Mouse (Mus musculus) spleen, postnatal 36 days (tissue): ENCODE measurements at regions not wholly inside any gene's neighbourhood (a gene's known extent, or its start where the extent isn't known, plus 50 kb on each side); places are given as distances from the start of the nearest gene placed in this dataset.
A peak's percentile ranks its signal among the peaks of the same experiment; 100 is the strongest.
"Not testable (repeated sequence)": the region's sequence is repeated elsewhere in the genome, so short reads cannot be mapped to it uniquely, and the experiment has no call there.

ENCODE experiments used
- DNase-seq, 2 experiments: peaks; one replicate each; pipeline ENCODE4 v3.0.0; 2022; ENCODE audit warnings: low spot score in 2 of 2, mixed read lengths in 1 of 2

GRCm38 (mm10) chr11:23079936-23080794, 72.8 kb downstream of the Fam161a start:
- DNase-seq = no peak

GRCm38 (mm10) chr11:23081616-23082015, 74.3 kb downstream of the Fam161a start:
- no peak for DNase-seq

GRCm38 (mm10) chr11:23083811-23084210, 76.5 kb downstream of the Fam161a start:
- DNase-seq = not testable (repeated sequence)

- DNase-seq = no peak
These were observed 88.0 kb downstream of the Fam161a start for GRCm38 (mm10) chr11:23095287-23095686.

GRCm38 (mm10) chr11:23095723-23096122, 88.4 kb downstream of the Fam161a start:
- not testable (repeated sequence) for DNase-seq

- DNase-seq = no peak
These were observed 89.3 kb downstream of the Fam161a start for GRCm38 (mm10) chr11:23096451-23097222.

GRCm38 (mm10) chr11:23097223-23097490, 89.8 kb downstream of the Fam161a start:
- DNase-seq = no peak

- no peak for DNase-seq
These were observed 107.3 kb downstream of the Fam161a start for GRCm38 (mm10) chr11:23114636-23115035.

- no peak for DNase-seq
These were observed 113.3 kb downstream of the Fam161a start for GRCm38 (mm10) chr11:23120533-23121210.

GRCm38 (mm10) chr11:23124198-23124951, 117.0 kb downstream of the Fam161a start:
- DNase-seq = peak in 1 of 2 experiments; percentile 11

GRCm38 (mm10) chr11:23131122-23131521, 123.8 kb downstream of the Fam161a start:
- DNase-seq = no peak

GRCm38 (mm10) chr11:23131632-23132031, 124.2 kb upstream of the Xpo1 start:
- no peak for DNase-seq

- no peak for DNase-seq
These were observed 115.3 kb upstream of the Xpo1 start for GRCm38 (mm10) chr11:23140429-23141099.

- DNase-seq = no peak
These were observed 114.6 kb upstream of the Xpo1 start for GRCm38 (mm10) chr11:23141100-23141837.

GRCm38 (mm10) chr11:23148048-23148596, 107.7 kb upstream of the Xpo1 start:
- DNase-seq = no peak

GRCm38 (mm10) chr11:23149556-23150244, 106.1 kb upstream of the Xpo1 start:
- peak in 1 of 2 experiments; percentile 20 for DNase-seq

- no peak for DNase-seq
These were observed 101.0 kb upstream of the Xpo1 start for GRCm38 (mm10) chr11:23154851-23155250.

- no peak for DNase-seq
These were observed 87.2 kb upstream of the Xpo1 start for GRCm38 (mm10) chr11:23168546-23169218.
